Mouse (Mus musculus) lung, embryonic 14.5 days (tissue): ENCODE results near the gene Mcemp1. TPM values are rescaled to one million over a fixed set of nuclear protein-coding genes. Genes with fewer than 3 reads are reported as not detected.

Source experiments
- ATAC-seq: fragments of 200-750 bp; cut with Nextera tagmentation; 2 replicates; pipeline ENCODE4 v1.8.0; 2017; ENCODE audit warnings: mild to moderate bottlenecking, moderate TSS enrichment, moderate library complexity; ENCODE audit not compliant: insufficient read depth
- DNase-seq: peaks from one replicate; pipeline ENCODE4 v3.0.0-alpha.2; 2015
- H3K27ac ChIP-seq: fragments of 300-500 bp; sonication (generic); 2 replicates; pipeline ENCODE4 v1.5.1; 2014; ENCODE audit warnings: low read depth, mild to moderate bottlenecking, moderate library complexity
- H3K27me3 ChIP-seq: fragments of 300-500 bp; sonication (generic); 2 replicates; pipeline ENCODE4 v1.6.1; 2014; ENCODE audit warnings: low read length, control low read depth; ENCODE audit not compliant: insufficient read depth
- H3K36me3 ChIP-seq: fragments of 300-500 bp; sonication (generic); 2 replicates; pipeline ENCODE4 v1.6.1; 2014; ENCODE audit warnings: control low read depth; ENCODE audit not compliant: insufficient read depth
- H3K4me1 ChIP-seq: fragments of 300-500 bp; sonication (generic); 2 replicates; pipeline ENCODE4 v1.6.1; 2014; ENCODE audit warnings: antibody characterized with exemption, control low read depth; ENCODE audit not compliant: insufficient read depth
- H3K4me2 ChIP-seq: fragments of 300-500 bp; sonication (generic); 2 replicates; pipeline ENCODE4 v1.6.1; 2014; ENCODE audit warnings: mild to moderate bottlenecking
- H3K4me3 ChIP-seq: fragments of 300-500 bp; sonication (generic); 2 replicates; pipeline ENCODE4 v1.5.1; 2014; ENCODE audit warnings: low read depth, low read length
- H3K9ac ChIP-seq: fragments of 300-500 bp; sonication (generic); 2 replicates; pipeline ENCODE4 v1.6.1; 2014
- H3K9me3 ChIP-seq: fragments of 300-500 bp; sonication (generic); 2 replicates; pipeline ENCODE4 v1.6.1; 2016; ENCODE audit warnings: low read depth, low read length, control low read depth
- CTCF ChIP-seq: IDR thresholded peaks from 2 replicates; pipeline ENCODE4 v1.5.1; 2016; ENCODE audit warnings: antibody characterized with exemption, low read depth
- WGBS: fragments of 180-500 bp; shearing (Covaris S2); extraction: QIAGEN DNeasy Blood & Tissue Kit; methylation state at CpG from one replicate; pipeline ENCODE4 v1.1.7; 2014; 5-methylcytosine and 5-hydroxymethylcytosine counted together
- polyA plus RNA-seq: library from polyadenylated mRNA; unstranded; fragments of >200 nt; fragmentation: Nextera tagmentation; extraction: Ambion mirVana; gene quantifications from 2 replicates; pipeline ENCODE4 v1.2.1, GENCODE M21; 2014

The Mcemp1 gene
- polyA plus RNA-seq, 1 experiment from 2014 or later, result 0.79 TPM

GRCm38 (mm10) chr8:3630647-3631477, 34.7 kb upstream of the Mcemp1 start, which contains the start of gene Stxbp2:
TSS of gene Stxbp2 (plus strand) at chr8:3630955.
- no peak for TF ChIP-seq CTCF
- ATAC-seq (peak; percentile 92), DNase-seq (peak; percentile 83)
- Histone ChIP-seq H3K27ac (no peak within 1 kb of the TSS), H3K9ac (peak within 1 kb of the TSS; percentile 56), H3K4me1 (no peaks in the 10 kb centered on the region), H3K4me3 (peak within 1 kb of the TSS; percentile 59), H3K27me3 (0 out of 2 replicates have a peak, but pooled peaks cover 5% of the 10 kb centered on the region), H3K36me3 (0 out of 2 replicates have a peak, but pooled peaks cover 3% of the 10 kb centered on the region), H3K4me2 (peak within 1 kb of the TSS; percentile 62), H3K9me3 (no peaks in the 10 kb centered on the region)
- 5% methylated on average over 47 of the region's 47 CpGs for whole genome bisulfite sequencing

- no peak for TF ChIP-seq CTCF
- WGBS, result 16% methylated on average over 8 of the region's 8 CpGs
- peak overlapping the region; percentile 62 for H3K4me2 ChIP-seq
- H3K4me3 ChIP-seq, result peak overlapping the region; percentile 59
- ATAC-seq (peak; percentile 13; the same call in 1 of the 2 replicates), DNase-seq (no peak)
- no peaks in the 10 kb centered on the region for H3K9me3 ChIP-seq
- peak overlapping the region; percentile 56 for H3K9ac ChIP-seq
- H3K4me1 ChIP-seq, result no peaks in the 10 kb centered on the region
- H3K27me3 ChIP-seq, result 0 out of 2 replicates have a peak, but pooled peaks cover 5% of the 10 kb centered on the region
- H3K36me3 ChIP-seq, result 0 out of 2 replicates have a peak, but pooled peaks cover 6% of the 10 kb centered on the region
- no peak overlapping the region for H3K27ac ChIP-seq
Measured at GRCm38 (mm10) chr8:3631478-3631875, 34.1 kb upstream of the Mcemp1 start.

GRCm38 (mm10) chr8:3645804-3646203, 19.8 kb upstream of the Mcemp1 start:
- no peak overlapping the region for H3K4me2 ChIP-seq
- no peak overlapping the region for H3K9ac ChIP-seq
- ATAC-seq, result peak; percentile 44; the same call in 1 of the 2 replicates
- DNase-seq, result peak; percentile 34
- no peaks in the 10 kb centered on the region for H3K27me3 ChIP-seq
- H3K36me3 ChIP-seq, result no peaks in the 10 kb centered on the region
- peak; percentile 12; the same call in 1 of the 2 replicates for TF ChIP-seq CTCF
- H3K4me3 ChIP-seq, result no peak overlapping the region
- WGBS, result 16% methylated on average over 5 of the region's 5 CpGs
- no peaks in the 10 kb centered on the region for H3K4me1 ChIP-seq
- no peaks in the 10 kb centered on the region for H3K9me3 ChIP-seq
- no peak overlapping the region for H3K27ac ChIP-seq

- ATAC-seq (no peak), DNase-seq (no peak)
- H3K4me2 ChIP-seq, result no peak overlapping the region
- no peaks in the 10 kb centered on the region for H3K4me1 ChIP-seq
- no peaks in the 10 kb centered on the region for H3K27me3 ChIP-seq
- no peak overlapping the region for H3K4me3 ChIP-seq
- 77% methylated on average over 6 of the region's 6 CpGs for WGBS
- no peak for TF ChIP-seq CTCF
- no peaks in the 10 kb centered on the region for H3K9me3 ChIP-seq
- no peak overlapping the region for H3K27ac ChIP-seq
- no peaks in the 10 kb centered on the region for H3K36me3 ChIP-seq
- H3K9ac ChIP-seq, result no peak overlapping the region
Measured at GRCm38 (mm10) chr8:3646824-3647531, 18.6 kb upstream of the Mcemp1 start.

GRCm38 (mm10) chr8:3647561-3647960, 18.0 kb upstream of the Mcemp1 start:
- no peak overlapping the region for H3K9ac ChIP-seq
- TF ChIP-seq CTCF, result no peak
- DNase-seq, result no peak
- H3K36me3 ChIP-seq, result no peaks in the 10 kb centered on the region
- no peak overlapping the region for H3K27ac ChIP-seq
- H3K27me3 ChIP-seq, result no peaks in the 10 kb centered on the region
- H3K4me2 ChIP-seq, result no peak overlapping the region
- H3K9me3 ChIP-seq, result no peaks in the 10 kb centered on the region
- no peaks in the 10 kb centered on the region for H3K4me1 ChIP-seq
- 74% methylated on average over 4 of the region's 4 CpGs for WGBS
- H3K4me3 ChIP-seq, result no peak overlapping the region
- no peak for ATAC-seq

- no peaks in the 10 kb centered on the region for H3K9me3 ChIP-seq
- H3K27me3 ChIP-seq, result no peaks in the 10 kb centered on the region
- DNase-seq (peak; percentile 5), ATAC-seq (no peak)
- H3K4me2 ChIP-seq, result no peak overlapping the region
- no peaks in the 10 kb centered on the region for H3K4me1 ChIP-seq
- TF ChIP-seq CTCF, result no peak
- no peak overlapping the region for H3K9ac ChIP-seq
- 68% methylated on average over 2 of the region's 2 CpGs for WGBS
- no peaks in the 10 kb centered on the region for H3K36me3 ChIP-seq
- H3K4me3 ChIP-seq, result no peak overlapping the region
- H3K27ac ChIP-seq, result no peak overlapping the region
Measured at GRCm38 (mm10) chr8:3648268-3648667, 17.3 kb upstream of the Mcemp1 start.

GRCm38 (mm10) chr8:3648990-3649389, 16.6 kb upstream of the Mcemp1 start:
- Histone ChIP-seq H3K27me3 (no peaks in the 10 kb centered on the region), H3K9me3 (no peaks in the 10 kb centered on the region), H3K9ac (no peak overlapping the region), H3K27ac (no peak overlapping the region), H3K4me3 (no peak overlapping the region), H3K4me1 (no peaks in the 10 kb centered on the region), H3K36me3 (no peaks in the 10 kb centered on the region), H3K4me2 (no peak overlapping the region)
- no peak for TF ChIP-seq CTCF
- peak; percentile 44 for DNase-seq
- ATAC-seq, result no peak
- WGBS, result 41% methylated on average over 1 of the region's 1 CpGs
